Mouse (Mus musculus): ENCODE measurements around the gene Kif1b. TPM values are rescaled to one million over a fixed set of nuclear protein-coding genes. Genes with fewer than 3 reads are reported as not detected.
A peak's percentile ranks its signal among the peaks of the same experiment; 100 is the strongest.

Gene Kif1b
- total and polyA plus RNA-seq, 3 experiments: 10.0 to 27.6 (median 17.0) TPM

DNA sequence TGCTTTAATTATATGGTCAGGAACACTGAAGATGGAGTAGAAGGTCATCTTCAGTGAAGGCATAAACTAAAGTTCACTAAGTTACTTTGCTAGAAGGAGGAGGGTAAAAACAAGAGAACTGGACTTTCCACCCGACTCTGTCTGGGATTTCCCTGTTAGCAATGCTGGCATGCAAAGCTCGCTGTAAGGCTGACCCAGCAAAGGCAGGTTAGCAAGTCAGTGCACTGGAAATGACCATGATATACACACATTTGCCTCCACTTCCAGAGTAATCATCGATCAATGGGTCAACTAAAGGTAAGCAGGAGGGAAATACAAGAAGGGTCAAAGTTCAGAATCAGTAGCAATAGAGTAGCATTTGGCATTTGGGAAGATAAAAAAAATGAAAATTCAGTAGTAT, 46.6 kb downstream of the Kif1b start (continued):
- TF ChIP-seq JUND (conservative IDR thresholded peaks at IDR 0.05; ENCODE audit: low read depth, low read length) (no peak), POLR2A (IDR thresholded peaks at IDR 0.05; ENCODE audit: low read depth, low read length) (peak; percentile 61)

DNA sequence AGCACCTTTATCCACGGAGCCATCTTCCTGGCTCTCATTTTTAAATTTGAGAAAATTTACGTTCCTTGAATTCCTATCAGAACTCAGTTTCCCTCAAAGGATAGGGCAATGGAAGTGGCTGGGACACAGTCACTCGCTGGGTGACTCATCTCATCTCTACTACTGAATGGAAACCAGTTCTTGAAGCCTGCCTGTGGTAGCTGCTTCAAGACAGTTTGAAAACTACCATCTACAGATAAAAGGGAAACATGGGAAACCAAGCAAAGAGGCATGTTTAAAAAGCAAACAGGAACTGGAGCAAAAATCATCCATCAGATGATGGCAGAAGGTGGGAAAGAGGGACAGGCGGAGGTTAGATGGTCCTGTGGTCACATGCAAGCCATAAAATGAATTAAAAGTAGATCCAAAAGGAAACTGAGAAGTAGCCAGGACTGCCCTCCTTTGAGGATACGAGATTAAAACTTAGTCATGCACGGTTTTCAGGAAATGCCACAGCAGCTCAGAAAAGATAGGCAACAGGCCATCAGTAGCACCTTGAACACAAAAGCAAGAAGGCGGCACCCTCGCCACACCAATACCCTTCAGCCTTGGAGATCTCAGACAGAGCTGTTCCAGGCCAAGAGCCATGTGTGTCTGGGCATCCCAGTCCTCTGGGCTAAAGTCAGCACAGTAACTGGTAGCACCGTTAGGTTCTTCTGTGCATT, 48.0 kb downstream of the Kif1b start:
- TF ChIP-seq EP300 (IDR thresholded peaks at IDR 0.05; ENCODE audit: low read length) (0 out of 2 replicates have a peak, but pooled peaks have one; percentile 1), ZMIZ1 (IDR thresholded peaks at IDR 0.05; ENCODE audit: low read depth, low read length) (no peak), TBP (conservative IDR thresholded peaks at IDR 0.05; ENCODE audit: low read depth, low read length) (0 out of 2 replicates have a peak, but pooled peaks have one; percentile 14), MXI1 (IDR thresholded peaks at IDR 0.05; ENCODE audit: low read depth, low read length) (no peak), JUN (IDR thresholded peaks at IDR 0.05; ENCODE audit: insufficient read depth, low read depth, low read length) (peak; percentile 50), ELF1 (IDR thresholded peaks at IDR 0.05; ENCODE audit: low read depth, low read length) (no peak), CHD1 (IDR thresholded peaks at IDR 0.05; ENCODE audit: low read depth, low read length) (peak; percentile 82), IRF4 (IDR thresholded peaks at IDR 0.05; ENCODE audit: low read depth, low read length) (peak; percentile 37), JUND (conservative IDR thresholded peaks at IDR 0.05; ENCODE audit: low read depth, low read length) (no peak; the same call in 1 of the 2 replicates), ETS1 (conservative IDR thresholded peaks at IDR 0.05; ENCODE audit: low read depth, low read length) (peak; percentile 43; the same call in 1 of the 2 replicates)
- DNase-seq (ENCODE audit: extremely low read depth): no peak
- Histone ChIP-seq H3K9ac (ENCODE audit: insufficient read depth, low read depth) (peak overlapping the region; percentile 19; the same call in 1 of the 2 replicates), H3K36me3 (replicated peaks in 1 of 2; ENCODE audit: control insufficient read depth in 1 of 2, insufficient read depth in 1 of 2, low read length in 1 of 2) (peaks cover 18 to 25% of the 10 kb centered on the region in 2 experiments), H3K27ac (ENCODE audit: insufficient read depth, low read depth) (peak overlapping the region; percentile 89), H3K79me2 (replicated peaks; ENCODE audit: control insufficient read depth, extremely low read depth, insufficient read depth, poor library complexity, severe bottlenecking) (peaks cover 18% of the 10 kb centered on the region), H3K4me1 (ENCODE audit: control insufficient read depth in 1 of 2, insufficient read depth in 2 of 2) (peaks cover 16 to 69% of the 10 kb centered on the region in 2 experiments), H3K9me3 (replicated peaks; ENCODE audit: low read length) (no peaks in the 10 kb centered on the region), H3K4me3 (replicated peaks in 1 of 3; ENCODE audit: low read depth in 2 of 3, low read length in 2 of 3, poor library complexity in 1 of 3) (no peak overlapping the region), H3K27me3 (replicated peaks) (no peaks in the 10 kb centered on the region), H3K4me2 (ENCODE audit: insufficient read depth, low read depth, poor library complexity, severe bottlenecking) (peak overlapping the region; percentile 24; the same call in 1 of the 2 replicates)
- dilution Hi-C loops (cut with MboI; ENCODE audit: extremely low pct_ligation_motif_present, extremely low pct_unique_long_range_greater_than_20kb, low sequenced_read_pairs) (no loop called here), in situ Hi-C loops (cut with MboI; ENCODE audit: low pct_ligation_motif_present, low pct_unique_long_range_greater_than_20kb, low sequenced_read_pairs) (no loop called here)

DNA sequence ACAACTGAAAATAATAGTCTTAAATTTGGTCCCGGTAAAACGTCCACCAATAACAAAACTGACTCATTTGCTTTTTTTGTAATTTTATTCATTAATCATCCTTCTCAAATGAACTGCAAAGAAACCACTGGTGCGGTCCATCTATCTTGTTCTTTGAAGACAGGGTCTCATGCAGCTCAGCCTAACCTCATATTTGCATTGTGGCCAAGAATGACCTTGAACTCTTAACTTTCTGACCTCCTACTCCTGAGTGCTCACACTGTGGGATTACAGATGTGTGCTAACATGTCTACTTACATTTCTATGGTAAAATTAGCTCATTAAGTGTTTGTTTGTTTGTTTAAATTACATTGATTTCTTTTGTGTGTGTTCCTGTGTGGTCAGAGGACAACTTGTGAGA, 48.6 kb downstream of the Kif1b start:
- H3K9ac ChIP-seq (ENCODE audit: insufficient read depth, low read depth): peak overlapping the region; percentile 19; the same call in 1 of the 2 replicates
- H3K4me1 ChIP-seq (ENCODE audit: control insufficient read depth in 1 of 2, insufficient read depth in 2 of 2): peaks cover 16 to 69% of the 10 kb centered on the region in 2 experiments
- DNase-seq (ENCODE audit: extremely low read depth): peak; percentile 53
- H3K27ac ChIP-seq (ENCODE audit: insufficient read depth, low read depth): peak overlapping the region; percentile 89
- H3K36me3 ChIP-seq (replicated peaks in 1 of 2; ENCODE audit: control insufficient read depth in 1 of 2, insufficient read depth in 1 of 2, low read length in 1 of 2): peaks cover 20 to 26% of the 10 kb centered on the region in 2 experiments
- in situ Hi-C loops (cut with MboI; ENCODE audit: low pct_ligation_motif_present, low pct_unique_long_range_greater_than_20kb, low sequenced_read_pairs): no loop called here
- no peak overlapping the region for H3K4me3 ChIP-seq (replicated peaks in 1 of 3; ENCODE audit: low read depth in 2 of 3, low read length in 2 of 3, poor library complexity in 1 of 3)
- H3K27me3 ChIP-seq (replicated peaks): no peaks in the 10 kb centered on the region
- H3K4me2 ChIP-seq (ENCODE audit: insufficient read depth, low read depth, poor library complexity, severe bottlenecking): peak overlapping the region; percentile 24; the same call in 1 of the 2 replicates
- dilution Hi-C loops (cut with MboI; ENCODE audit: extremely low pct_ligation_motif_present, extremely low pct_unique_long_range_greater_than_20kb, low sequenced_read_pairs): no loop called here
- no peaks in the 10 kb centered on the region for H3K9me3 ChIP-seq (replicated peaks; ENCODE audit: low read length)
- TF ChIP-seq CHD2 (IDR thresholded peaks at IDR 0.05; ENCODE audit: low read length) (no peak), ZC3H11A (IDR thresholded peaks at IDR 0.05; ENCODE audit: low read depth, low read length) (no peak), BHLHE40 (IDR thresholded peaks at IDR 0.05; ENCODE audit: low read depth, low read length) (peak; percentile 63), MYC (IDR thresholded peaks at IDR 0.05; ENCODE audit: low read depth, low read length) (peak; percentile 46; the same call in 1 of the 2 replicates), MEF2A (IDR thresholded peaks at IDR 0.05; ENCODE audit: borderline replicate concordance, low read depth, low read length) (peak; percentile 74; the same call in 1 of the 2 replicates), E2F4 (IDR thresholded peaks at IDR 0.05; ENCODE audit: insufficient replicate concordance, low read depth, low read length) (no peak), IRF4 (IDR thresholded peaks at IDR 0.05; ENCODE audit: low read depth, low read length) (peak; percentile 66)
- H3K79me2 ChIP-seq (replicated peaks; ENCODE audit: control insufficient read depth, extremely low read depth, insufficient read depth, poor library complexity, severe bottlenecking): peaks cover 15% of the 10 kb centered on the region
